Mouse (Mus musculus) heart, embryonic 12.5 days (tissue): ENCODE measurements around the gene Cntrl. TPM values are rescaled to one million over a fixed set of nuclear protein-coding genes. Genes with fewer than 3 reads are reported as not detected.

Source experiments
- ATAC-seq: fragments of 200-750 bp; cut with Nextera tagmentation; 2 replicates; pipeline ENCODE4 v1.8.0; 2017; ENCODE audit warnings: moderate TSS enrichment, moderate library complexity; ENCODE audit not compliant: insufficient number of reproducible peaks, low FRiP score
- H3K27ac ChIP-seq: fragments of 300-500 bp; sonication (generic); 2 replicates; pipeline ENCODE4 v1.5.1; 2016; ENCODE audit warnings: mild to moderate bottlenecking, moderate library complexity; ENCODE audit not compliant: poor library complexity, severe bottlenecking
- H3K27me3 ChIP-seq: fragments of 300-500 bp; sonication (generic); replicated peaks from 2 replicates; pipeline ENCODE4 v1.6.1; 2016; ENCODE audit warnings: mild to moderate bottlenecking, moderate library complexity
- H3K36me3 ChIP-seq: fragments of 300-500 bp; sonication (generic); 2 replicates; pipeline ENCODE4 v1.6.1; 2016; ENCODE audit warnings: mild to moderate bottlenecking, moderate library complexity
- H3K4me1 ChIP-seq: fragments of 300-500 bp; sonication (generic); replicated peaks from 2 replicates; pipeline ENCODE4 v1.6.1; 2016; ENCODE audit warnings: mild to moderate bottlenecking
- H3K4me2 ChIP-seq: fragments of 300-500 bp; sonication (generic); 2 replicates; pipeline ENCODE4 v1.6.1; 2016; ENCODE audit warnings: mild to moderate bottlenecking, moderate library complexity
- H3K4me3 ChIP-seq: fragments of 300-500 bp; sonication (generic); 2 replicates; pipeline ENCODE4 v1.5.1; 2016; ENCODE audit warnings: mild to moderate bottlenecking
- H3K9ac ChIP-seq: fragments of 300-500 bp; sonication (generic); 2 replicates; pipeline ENCODE4 v1.6.1; 2016; ENCODE audit warnings: mild to moderate bottlenecking, moderate library complexity
- H3K9me3 ChIP-seq: fragments of 300-500 bp; sonication (generic); replicated peaks from 2 replicates; pipeline ENCODE4 v1.6.1; 2016; ENCODE audit warnings: mild to moderate bottlenecking, moderate library complexity
- WGBS: fragments of 180-500 bp; shearing (Covaris S2); methylation state at CpG from one replicate; pipeline ENCODE4 v1.1.7; 2016; 5-methylcytosine and 5-hydroxymethylcytosine counted together
- polyA plus RNA-seq: library from polyadenylated mRNA; unstranded; fragments of >200 nt; fragmentation: Nextera tagmentation; extraction: Ambion mirVana; gene quantifications from 2 replicates; pipeline ENCODE4 v1.2.1, GENCODE M21; 2016

The Cntrl gene
- polyA plus RNA-seq, 1 experiment from 2014 or later, result 22.0 TPM

DNA sequence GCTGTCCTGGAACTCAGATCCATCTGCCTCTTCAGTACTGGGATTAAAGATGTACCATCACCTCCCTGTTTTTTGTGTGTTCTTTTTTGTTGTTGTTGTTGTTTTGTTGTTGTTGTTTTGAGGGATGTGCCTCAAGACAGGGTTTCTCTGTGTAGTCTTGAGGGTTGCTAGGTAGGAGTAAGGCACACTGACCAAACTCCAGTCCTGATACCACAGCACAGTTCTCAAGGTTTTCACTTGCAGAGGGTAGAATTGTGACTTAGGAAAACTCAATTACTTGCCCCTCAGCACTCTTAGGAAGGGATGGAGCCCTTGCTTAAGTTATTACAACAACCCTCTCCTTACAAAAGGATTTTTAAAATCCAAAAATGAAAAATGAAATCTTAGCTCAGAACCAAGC lies 22.2 kb downstream of the Cntrl start:
- Histone ChIP-seq H3K4me3 (no peak overlapping the region), H3K4me1 (peaks cover 15% of the 10 kb centered on the region), H3K9ac (no peak overlapping the region), H3K9me3 (no peaks in the 10 kb centered on the region), H3K27me3 (no peaks in the 10 kb centered on the region), H3K27ac (no peak overlapping the region), H3K4me2 (no peak overlapping the region), H3K36me3 (peaks cover 16% of the 10 kb centered on the region; the same call in 1 of the 2 replicates)
- no peak for ATAC-seq

DNA sequence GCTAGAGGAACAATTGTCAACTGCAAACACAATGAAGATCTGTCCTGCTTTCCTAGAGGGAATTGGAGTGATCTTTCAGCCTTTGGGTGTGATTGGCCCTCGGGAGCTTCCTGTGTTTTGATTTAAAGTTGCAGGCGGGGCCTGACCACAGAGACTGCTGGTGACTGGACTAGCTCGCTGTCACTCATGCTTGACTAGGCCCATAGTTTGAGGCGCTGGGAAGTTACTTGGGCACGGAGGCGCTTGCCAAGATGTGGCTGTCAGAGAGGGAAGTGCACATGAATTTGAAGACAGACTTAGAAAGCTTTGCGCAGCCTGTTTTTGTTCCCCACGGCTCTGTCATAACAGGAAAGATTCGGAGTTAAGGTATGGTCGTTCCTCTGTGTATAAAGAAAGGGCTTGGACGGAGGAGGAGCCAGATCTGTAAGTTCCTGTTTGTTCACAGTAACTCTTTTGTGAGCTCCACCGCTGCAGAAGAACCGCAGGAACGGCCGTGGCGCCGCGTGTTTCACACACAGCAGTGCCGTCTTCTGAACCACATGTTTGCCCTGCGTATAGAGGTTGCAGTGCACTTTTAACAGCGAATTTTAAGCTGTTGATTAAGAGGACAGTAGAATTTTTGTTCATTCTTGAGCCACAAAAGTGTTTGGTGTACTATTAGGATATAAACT lies 22.8 kb downstream of the Cntrl start:
- under 1% methylated on average over 21 of the region's 21 CpGs for WGBS
- H3K27me3 ChIP-seq, result no peaks in the 10 kb centered on the region
- H3K9ac ChIP-seq, result peak overlapping the region; percentile 73
- peak overlapping the region; percentile 53 for H3K4me3 ChIP-seq
- peak overlapping the region; percentile 84 for H3K4me2 ChIP-seq
- H3K36me3 ChIP-seq, result peaks cover 20% of the 10 kb centered on the region; the same call in 1 of the 2 replicates
- peak; percentile 97 for ATAC-seq
- H3K27ac ChIP-seq, result peak overlapping the region; percentile 80
- no peaks in the 10 kb centered on the region for H3K9me3 ChIP-seq
- H3K4me1 ChIP-seq, result peaks cover 15% of the 10 kb centered on the region

DNA sequence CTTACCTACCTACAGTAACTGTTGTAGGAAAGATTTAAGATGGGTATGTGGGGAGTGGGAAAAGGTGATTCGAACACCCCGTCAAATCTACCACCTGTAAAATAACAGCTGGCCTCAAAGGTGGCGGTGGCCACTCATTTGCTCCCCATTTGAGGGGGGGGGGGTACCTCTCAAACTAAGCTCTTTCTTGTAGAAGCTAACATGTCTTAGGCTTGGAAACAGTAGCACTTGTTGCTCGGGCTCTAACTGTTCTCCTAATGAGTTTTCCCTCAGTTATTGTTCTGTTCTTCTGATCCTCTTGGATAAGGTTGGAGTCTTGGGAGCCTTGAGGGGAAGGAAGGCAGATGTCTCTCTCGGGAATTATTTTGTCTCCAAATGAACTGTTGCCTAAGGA lies 23.4 kb downstream of the Cntrl start:
- ATAC-seq, result no peak

GRCm38 (mm10) chr2:35133891-35134290 lies 24.6 kb downstream of the Cntrl start:
- 84% methylated on average over 5 of the region's 5 CpGs for WGBS
- H3K4me2 ChIP-seq, result no peak overlapping the region
- no peaks in the 10 kb centered on the region for H3K9me3 ChIP-seq
- H3K4me1 ChIP-seq, result peaks cover 15% of the 10 kb centered on the region
- H3K27ac ChIP-seq, result no peak overlapping the region
- ATAC-seq, result no peak
- H3K4me3 ChIP-seq, result no peak overlapping the region
- H3K36me3 ChIP-seq, result peaks cover 37% of the 10 kb centered on the region
- no peak overlapping the region for H3K9ac ChIP-seq
- no peaks in the 10 kb centered on the region for H3K27me3 ChIP-seq

More for the DNA sequence above, 23.4 kb downstream of the Cntrl start:
- peak overlapping the region; percentile 53 for H3K4me3 ChIP-seq
- peak overlapping the region; percentile 80 for H3K27ac ChIP-seq
- WGBS, result 16% methylated on average over 5 of the region's 5 CpGs
- peaks cover 15% of the 10 kb centered on the region for H3K4me1 ChIP-seq
- H3K9ac ChIP-seq, result peak overlapping the region; percentile 73
- H3K27me3 ChIP-seq, result no peaks in the 10 kb centered on the region
- H3K36me3 ChIP-seq, result peaks cover 26% of the 10 kb centered on the region
- no peaks in the 10 kb centered on the region for H3K9me3 ChIP-seq
- H3K4me2 ChIP-seq, result peak overlapping the region; percentile 84

GRCm38 (mm10) chr2:35138576-35138975 lies 29.3 kb downstream of the Cntrl start:
- H3K9me3 ChIP-seq, result no peaks in the 10 kb centered on the region
- no peaks in the 10 kb centered on the region for H3K27me3 ChIP-seq
- no peaks in the 10 kb centered on the region for H3K4me1 ChIP-seq
- H3K27ac ChIP-seq, result no peak overlapping the region
- no peak for ATAC-seq
- peaks cover 78% of the 10 kb centered on the region for H3K36me3 ChIP-seq
- H3K4me3 ChIP-seq, result no peak overlapping the region
- WGBS, result 90% methylated on average over 1 of the region's 1 CpGs
- H3K4me2 ChIP-seq, result no peak overlapping the region
- H3K9ac ChIP-seq, result no peak overlapping the region

DNA sequence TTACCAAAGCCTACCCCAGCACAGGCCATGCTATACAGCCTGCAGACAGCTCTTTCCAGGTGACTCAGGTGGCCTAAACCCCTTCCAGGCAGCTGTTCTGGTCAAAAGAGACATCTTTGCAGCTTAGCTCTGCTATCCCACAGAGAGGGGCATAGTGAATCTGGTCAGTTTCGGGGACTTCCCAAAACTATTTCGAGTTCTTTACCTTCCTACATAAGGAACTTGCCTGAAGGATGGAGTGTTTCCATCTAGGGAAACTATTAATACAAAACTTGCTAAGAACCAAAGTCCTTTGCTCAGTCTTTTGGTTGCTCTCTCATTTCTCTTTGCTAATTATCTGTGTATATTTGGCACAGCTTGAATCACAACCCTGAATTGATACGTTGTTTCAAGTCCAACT lies 32.4 kb downstream of the Cntrl start:
- no peak for ATAC-seq
- 93% methylated on average over 3 of the region's 3 CpGs for WGBS

GRCm38 (mm10) chr2:35148806-35149205 lies 39.5 kb downstream of the Cntrl start:
- H3K36me3 ChIP-seq, result peaks cover 88% of the 10 kb centered on the region
- no peak for ATAC-seq
- H3K9me3 ChIP-seq, result no peaks in the 10 kb centered on the region
- H3K27me3 ChIP-seq, result no peaks in the 10 kb centered on the region
- peaks cover 10% of the 10 kb centered on the region for H3K4me1 ChIP-seq
- WGBS, result 87% methylated on average over 10 of the region's 10 CpGs
- H3K4me2 ChIP-seq, result no peak overlapping the region
- no peak overlapping the region for H3K27ac ChIP-seq
- no peak overlapping the region for H3K4me3 ChIP-seq
- H3K9ac ChIP-seq, result no peak overlapping the region

More for the DNA sequence above, 32.4 kb downstream of the Cntrl start:
- Histone ChIP-seq H3K27me3 (no peaks in the 10 kb centered on the region), H3K9me3 (no peaks in the 10 kb centered on the region), H3K27ac (no peak overlapping the region), H3K36me3 (peaks cover 85% of the 10 kb centered on the region), H3K9ac (no peak overlapping the region), H3K4me3 (no peak overlapping the region), H3K4me1 (0 out of 2 replicates have a peak, but pooled peaks cover 3% of the 10 kb centered on the region), H3K4me2 (no peak overlapping the region)

- Histone ChIP-seq H3K4me3 (no peak overlapping the region), H3K4me2 (no peak overlapping the region), H3K27ac (no peak overlapping the region), H3K27me3 (no peaks in the 10 kb centered on the region), H3K9me3 (no peaks in the 10 kb centered on the region), H3K4me1 (peaks cover 21% of the 10 kb centered on the region), H3K9ac (no peak overlapping the region), H3K36me3 (peaks cover 91% of the 10 kb centered on the region)
- ATAC-seq, result no peak
- 92% methylated on average over 13 of the region's 13 CpGs for WGBS
Observed at GRCm38 (mm10) chr2:35151303-35151882, 42.1 kb downstream of the Cntrl start.

DNA sequence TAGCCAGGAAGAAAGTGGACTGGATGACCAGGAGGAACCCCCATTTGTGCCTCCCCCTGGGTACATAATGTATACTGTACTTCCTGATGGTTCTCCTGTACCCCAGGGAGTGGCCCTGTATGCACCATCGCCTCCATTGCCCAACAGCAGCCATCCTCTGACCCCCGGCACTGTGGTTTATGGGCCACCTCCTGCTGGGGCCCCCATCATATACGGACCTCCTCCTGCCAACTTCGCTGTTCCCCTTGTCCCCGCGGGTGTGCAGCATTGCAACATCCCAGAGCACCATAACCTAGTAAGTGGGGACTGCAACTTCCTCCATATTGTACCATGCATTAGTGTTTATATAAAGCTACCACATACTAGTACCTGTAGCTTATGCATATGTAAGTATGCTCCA lies 43.9 kb downstream of the Cntrl start:
- WGBS, result 89% methylated on average over 6 of the region's 6 CpGs
- no peak overlapping the region for H3K4me2 ChIP-seq
- peaks cover 30% of the 10 kb centered on the region for H3K4me1 ChIP-seq
- H3K9me3 ChIP-seq, result no peaks in the 10 kb centered on the region
- no peak for ATAC-seq
- no peaks in the 10 kb centered on the region for H3K27me3 ChIP-seq
- peaks cover 82% of the 10 kb centered on the region for H3K36me3 ChIP-seq
- peak overlapping the region; percentile 61 for H3K27ac ChIP-seq
- no peak overlapping the region for H3K9ac ChIP-seq
- no peak overlapping the region for H3K4me3 ChIP-seq

GRCm38 (mm10) chr2:35153844-35154554 lies 44.7 kb downstream of the Cntrl start:
- Histone ChIP-seq H3K4me3 (no peak overlapping the region), H3K36me3 (peaks cover 82% of the 10 kb centered on the region), H3K4me1 (peaks cover 31% of the 10 kb centered on the region), H3K27ac (peak overlapping the region; percentile 87), H3K4me2 (no peak overlapping the region), H3K27me3 (no peaks in the 10 kb centered on the region), H3K9ac (no peak overlapping the region), H3K9me3 (no peaks in the 10 kb centered on the region)
- ATAC-seq, result 0 out of 2 replicates have a peak, but pooled peaks have one; percentile 33
- WGBS, result 48% methylated on average over 8 of the region's 8 CpGs

DNA sequence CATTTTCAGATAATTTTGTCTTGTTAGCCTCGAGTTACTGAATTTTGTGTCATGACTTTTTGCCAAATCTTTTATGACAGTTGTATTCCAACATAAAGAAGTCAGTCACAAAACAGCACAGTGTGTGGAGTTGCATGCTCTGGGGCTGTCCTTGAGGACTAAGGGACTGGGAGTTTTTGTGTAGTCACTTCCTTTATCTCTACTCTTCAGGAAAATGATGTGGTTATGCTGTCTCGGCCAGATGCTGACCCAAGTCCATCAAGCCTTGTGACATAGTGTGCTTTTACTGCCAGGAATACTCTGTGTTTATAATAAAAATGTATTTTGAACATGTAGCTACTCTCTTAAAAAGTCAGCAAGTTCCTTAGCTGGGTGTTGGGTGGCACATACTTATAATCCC lies 47.7 kb downstream of the Cntrl start:
- H3K36me3 ChIP-seq, result peaks cover 69% of the 10 kb centered on the region
- peaks cover 31% of the 10 kb centered on the region for H3K4me1 ChIP-seq
- H3K4me2 ChIP-seq, result no peak overlapping the region
- no peak overlapping the region for H3K4me3 ChIP-seq
- WGBS, result 61% methylated on average over 2 of the region's 2 CpGs
- H3K27ac ChIP-seq, result no peak overlapping the region
- H3K27me3 ChIP-seq, result no peaks in the 10 kb centered on the region
- H3K9me3 ChIP-seq, result no peaks in the 10 kb centered on the region
- H3K9ac ChIP-seq, result no peak overlapping the region
- no peak for ATAC-seq
